Mouse (Mus musculus) urinary bladder, adult 2 months (tissue): ENCODE measurements around the gene Wipf1. TPM values are rescaled to one million over a fixed set of nuclear protein-coding genes. Genes with fewer than 3 reads are reported as not detected.

ENCODE experiments used
- DNase-seq: peaks from one replicate; pipeline ENCODE4 v3.0.0; 2022; ENCODE audit warnings: low spot score
- polyA plus RNA-seq: library from polyadenylated mRNA; depleted of rRNA; stranded (reverse); fragments of >200 nt; gene quantifications from 2 replicates; pipeline ENCODE4 v1.2.3, GENCODE M21; 2012

Gene Wipf1
- polyA plus RNA-seq, 1 experiment: 10.2 TPM

- no peak for DNase-seq
Observed at GRCm38 (mm10) chr2:73540450-73541162, 11.1 kb upstream of the Wipf1 start.

DNA sequence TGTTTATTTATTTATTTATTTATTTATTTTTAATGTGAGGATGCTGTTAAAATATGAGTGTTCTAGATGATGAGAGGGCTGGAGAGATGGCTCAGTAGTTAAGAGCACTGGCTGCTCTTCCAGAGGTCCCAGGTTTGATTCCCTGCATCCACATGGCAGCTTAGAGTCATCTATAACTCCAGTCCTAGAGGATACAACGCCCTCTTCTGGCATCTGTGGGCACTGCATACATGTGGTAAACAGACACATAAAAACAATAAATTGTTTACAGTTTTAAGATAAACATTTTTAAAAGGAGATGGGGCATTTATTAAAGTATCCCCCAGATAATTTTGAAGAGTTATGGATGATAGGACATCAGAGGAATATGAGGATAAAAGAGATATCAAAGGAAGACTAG lies 10.2 kb upstream of the Wipf1 start:
- DNase-seq: no peak

DNA sequence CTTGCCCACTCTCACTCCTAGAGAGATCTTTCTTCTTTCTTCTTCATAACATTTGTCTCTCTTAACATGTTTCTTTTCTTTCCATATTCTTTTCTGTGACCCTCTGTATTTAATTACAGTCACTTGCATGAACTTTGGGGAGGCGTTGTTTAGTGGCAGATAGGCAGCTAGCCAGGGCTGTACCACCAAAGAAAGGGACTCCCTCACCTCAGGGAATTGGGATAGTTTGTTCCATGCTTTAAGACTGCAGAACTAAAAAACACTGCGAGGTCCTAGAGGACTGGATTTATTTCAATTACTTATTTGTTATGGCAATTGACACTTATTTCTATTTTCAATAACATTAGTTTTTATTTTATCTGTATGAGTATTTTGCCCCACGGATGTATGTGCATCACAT lies 9.6 kb upstream of the Wipf1 start:
- no peak for DNase-seq

DNA sequence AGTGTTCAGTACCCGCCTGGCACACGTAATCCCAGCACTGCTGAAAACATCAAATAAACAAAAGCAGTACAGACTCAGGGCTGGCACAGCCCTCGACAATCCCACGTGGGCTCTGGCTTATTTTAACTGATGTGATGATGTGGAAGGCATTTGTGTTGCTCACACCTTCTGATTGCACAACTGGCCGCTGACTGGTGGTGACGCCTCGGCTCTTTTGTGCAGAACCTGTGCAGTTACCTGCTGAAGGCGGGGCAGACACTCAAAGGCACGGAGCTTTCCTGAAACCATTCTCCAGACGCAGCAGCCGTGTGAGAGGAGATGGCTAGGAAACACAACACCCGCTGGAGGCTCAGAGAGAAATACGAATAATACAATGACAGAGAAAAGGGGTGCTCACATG lies 9.1 kb upstream of the Wipf1 start:
- no peak for DNase-seq

- no peak for DNase-seq
Observed at GRCm38 (mm10) chr2:73536091-73536783, 6.7 kb upstream of the Wipf1 start.

GRCm38 (mm10) chr2:73534720-73535119 lies 5.2 kb upstream of the Wipf1 start:
- DNase-seq: no peak

GRCm38 (mm10) chr2:73530487-73530886 lies 953 bp upstream of the Wipf1 start:
- no peak for DNase-seq

- DNase-seq: no peak
Observed at GRCm38 (mm10) chr2:73528516-73529355, 798 bp downstream of the Wipf1 start.

GRCm38 (mm10) chr2:73527956-73528355 lies 1.6 kb downstream of the Wipf1 start:
- DNase-seq: no peak

DNA sequence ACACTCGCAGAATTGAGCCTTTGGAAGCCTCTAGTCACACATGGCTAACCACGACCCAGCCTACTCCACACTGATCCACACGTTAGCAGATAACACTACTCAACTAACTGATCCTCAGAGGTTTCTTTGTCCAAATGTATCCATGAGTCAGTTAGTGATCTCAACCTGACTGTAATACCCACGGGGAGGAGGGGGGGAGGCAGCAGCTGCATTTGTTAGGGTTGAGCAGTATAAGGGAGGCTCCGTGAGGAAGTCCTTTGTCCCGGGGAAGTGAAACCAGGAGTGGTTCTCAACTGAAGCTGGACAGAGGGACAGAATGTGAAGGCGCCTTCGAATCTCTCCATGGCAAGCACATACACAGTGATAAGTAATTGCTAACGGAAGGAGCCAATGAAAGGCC lies 2.8 kb downstream of the Wipf1 start:
- no peak for DNase-seq

- no peak for DNase-seq
Observed at GRCm38 (mm10) chr2:73522891-73523290, 6.6 kb downstream of the Wipf1 start.

DNA sequence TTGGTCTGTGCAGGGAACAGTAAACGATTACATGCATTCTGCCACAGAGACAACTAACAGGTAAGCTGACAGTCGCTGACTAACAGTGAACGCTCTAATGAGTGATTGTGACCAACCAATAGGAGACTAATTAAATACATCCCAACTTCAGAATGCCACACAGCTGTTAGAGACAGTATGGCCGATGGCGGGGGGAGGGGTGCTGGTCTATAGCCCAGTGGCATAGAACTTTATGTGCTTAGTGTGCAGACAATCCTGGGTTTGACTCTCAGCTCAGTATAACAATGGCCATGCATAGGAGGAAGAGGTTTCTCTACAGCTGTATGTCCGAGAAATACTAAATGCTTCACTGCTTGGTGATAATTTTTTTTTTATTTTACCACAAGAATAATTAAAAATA lies 7.2 kb downstream of the Wipf1 start:
- DNase-seq: no peak

DNA sequence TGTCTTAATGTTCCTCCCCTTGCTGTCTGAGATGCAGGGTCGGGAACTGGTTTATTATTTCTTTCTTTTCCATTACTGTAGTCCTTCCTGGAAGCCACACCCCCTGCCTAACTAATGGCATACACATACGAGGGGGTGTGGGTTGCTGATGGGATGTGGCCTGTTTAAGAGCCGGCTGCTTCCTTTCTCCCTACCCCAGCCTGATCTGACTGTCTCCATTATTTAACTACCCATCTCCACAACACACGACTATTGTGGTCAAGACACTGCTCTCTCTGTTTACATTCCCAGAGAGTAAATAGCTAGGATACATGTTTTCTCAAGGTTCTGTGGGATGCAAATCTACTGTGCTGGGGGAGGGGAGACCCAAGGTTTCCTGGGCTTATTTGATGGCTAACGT lies 7.8 kb downstream of the Wipf1 start:
- DNase-seq: no peak

- DNase-seq: no peak
Observed at GRCm38 (mm10) chr2:73518966-73519365, 10.6 kb downstream of the Wipf1 start.

DNA sequence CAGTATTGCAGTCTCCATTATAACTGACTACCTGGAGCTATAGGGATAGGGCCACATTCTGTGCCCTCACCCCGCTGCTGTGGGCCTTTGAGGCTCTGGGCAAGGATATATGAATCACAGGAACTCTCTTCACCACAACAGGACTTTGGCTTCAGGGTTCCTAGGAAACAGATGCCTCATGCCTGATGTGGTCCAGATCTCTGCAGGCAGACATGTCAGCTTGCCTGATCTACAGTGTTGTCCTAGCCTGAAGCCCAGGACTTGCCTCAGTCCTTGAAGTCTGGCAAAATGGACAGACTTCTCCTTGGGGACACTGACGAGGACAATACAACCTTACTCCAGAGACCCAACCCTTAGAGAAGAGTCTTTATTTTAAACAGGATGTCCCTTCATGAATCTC lies 11.2 kb downstream of the Wipf1 start:
- DNase-seq: no peak

DNA sequence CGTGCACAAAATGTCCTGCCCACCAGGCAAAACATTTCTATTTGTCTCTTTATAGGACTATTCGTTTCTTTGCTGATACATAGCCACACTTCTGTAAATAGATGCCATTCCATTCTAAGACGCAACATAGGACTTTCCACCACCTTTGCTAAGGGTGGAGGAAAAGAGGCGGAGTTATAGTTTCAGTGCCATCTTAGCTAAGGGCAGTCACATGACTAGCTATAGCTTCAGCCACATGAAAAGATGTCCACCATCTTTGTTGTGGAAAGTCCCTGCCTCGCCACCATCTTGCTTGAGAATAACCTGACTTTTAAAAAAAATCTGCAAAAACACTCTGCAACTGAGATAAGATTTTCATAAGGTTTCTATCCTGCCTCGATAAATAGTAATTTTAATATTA lies 15.4 kb downstream of the Wipf1 start:
- no peak for DNase-seq

DNA sequence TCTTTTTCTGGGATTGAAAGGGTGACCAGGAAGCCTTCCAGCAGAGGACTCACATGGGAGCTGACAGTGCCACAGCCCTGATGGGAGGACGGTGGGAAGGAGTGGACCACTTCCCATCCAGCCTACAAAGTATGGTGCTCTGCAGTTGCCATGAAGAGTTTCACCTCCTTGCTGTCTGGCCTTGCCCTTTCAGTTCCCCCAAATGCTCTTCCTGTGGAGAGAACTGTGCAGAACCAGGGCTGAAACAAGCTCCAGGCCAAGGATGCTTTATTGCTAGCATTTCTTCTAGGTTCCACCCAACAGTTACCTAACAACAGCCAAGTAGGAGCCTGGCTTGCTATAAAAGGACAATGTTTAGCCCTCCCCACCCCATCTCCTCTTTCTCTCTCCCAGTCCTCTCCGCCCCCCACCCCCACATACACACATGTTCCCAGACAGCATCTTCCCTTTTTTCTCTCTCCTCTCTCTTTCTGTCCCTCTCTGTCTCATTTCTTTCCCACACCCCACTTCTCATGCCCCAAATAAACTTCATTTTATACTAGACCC lies 16.3 kb downstream of the Wipf1 start:
- DNase-seq: no peak

- DNase-seq: no peak
Observed at GRCm38 (mm10) chr2:73512044-73512443, 17.5 kb downstream of the Wipf1 start.

DNA sequence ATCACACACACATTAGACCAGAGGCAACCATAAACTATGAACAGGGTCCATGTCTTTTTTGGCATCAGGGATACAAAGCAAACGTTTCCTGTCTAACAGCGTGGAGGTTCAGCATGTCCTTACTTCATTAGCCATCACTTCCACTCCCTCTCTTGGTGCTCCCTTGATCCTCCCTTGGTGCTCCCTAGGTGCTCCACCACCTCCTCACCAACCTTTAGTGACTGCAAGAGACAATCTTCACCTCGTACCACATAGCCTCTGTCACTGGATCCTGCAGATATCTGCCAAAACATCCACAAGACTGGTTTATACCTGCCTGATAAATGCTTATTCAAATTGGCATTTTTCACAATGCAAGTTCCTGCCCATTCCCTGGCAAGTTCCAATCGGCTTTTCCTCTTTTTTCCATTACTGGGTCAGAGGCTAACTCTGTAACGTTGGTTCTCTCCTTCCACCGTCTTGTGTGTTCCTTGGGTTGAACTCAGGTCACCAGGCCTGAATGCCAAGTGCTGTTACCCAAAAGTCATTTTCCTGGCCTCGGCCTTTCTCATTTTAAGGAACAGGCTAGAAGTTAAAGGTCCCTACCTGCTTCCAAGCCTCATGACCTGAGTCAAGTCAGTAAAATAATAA lies 18.7 kb downstream of the Wipf1 start:
- DNase-seq: no peak

DNA sequence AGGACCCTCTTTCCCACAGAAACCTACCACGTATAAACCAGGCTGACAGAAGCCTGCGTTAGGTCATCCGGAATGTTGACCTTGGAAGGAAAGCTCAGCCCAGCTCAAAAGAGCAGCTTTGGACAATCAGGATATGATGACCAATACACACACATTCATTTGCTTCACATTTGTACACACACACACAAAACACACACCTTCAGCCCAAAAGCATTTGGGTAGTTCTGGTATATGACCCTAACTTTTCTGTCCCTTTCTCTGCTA lies 19.6 kb downstream of the Wipf1 start:
- DNase-seq: no peak

- DNase-seq: no peak
Observed at GRCm38 (mm10) chr2:73509248-73510024, 20.1 kb downstream of the Wipf1 start.
